Mouse (Mus musculus): Measurements from ENCODE around the gene Sept7. TPM values are rescaled to one million over a fixed set of nuclear protein-coding genes. Genes with fewer than 3 reads are reported as not detected.

The Sept7 gene
- total and polyA plus RNA-seq, 3 experiments: 66.7 to 254 (median 67.0) TPM

DNA sequence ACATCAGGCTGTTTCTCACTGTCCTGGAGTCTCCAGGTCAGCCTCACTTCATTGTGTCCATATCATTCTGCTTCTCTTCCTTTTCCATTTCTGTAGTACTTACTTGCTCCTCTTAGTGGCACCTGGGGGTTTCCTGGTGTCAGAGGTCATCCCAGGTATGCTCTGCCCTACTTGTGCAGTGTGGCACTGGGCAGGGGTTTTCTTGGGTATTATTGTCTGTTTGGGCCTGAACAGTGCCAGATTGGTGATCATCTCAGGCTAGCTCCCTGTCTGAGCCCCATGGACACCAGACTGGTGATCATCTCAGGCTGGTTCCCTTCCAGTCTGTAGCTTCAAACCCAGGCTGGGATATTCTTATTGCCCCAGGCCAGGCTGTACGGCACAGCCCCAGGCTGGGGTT is 88.2 kb downstream of the Sept7 start:
- no peak overlapping the region for H3K27ac ChIP-seq (ENCODE audit: control insufficient read depth, low read depth, low read length)
- no peak overlapping the region for H3K4me3 ChIP-seq (ENCODE audit: control insufficient read depth in 1 of 2, insufficient read depth in 1 of 2, low read depth in 2 of 2, low read length in 2 of 2)
- peaks cover 0 to 1% of the 10 kb centered on the region in 2 experiments; a peak in 2 of 4 replicates for H3K27me3 ChIP-seq (ENCODE audit: control insufficient read depth in 1 of 2, insufficient read depth in 2 of 2, low read length in 2 of 2)
- no peak for TF ChIP-seq MEF2A (IDR thresholded peaks at IDR 0.05; ENCODE audit: extremely low read depth, insufficient replicate concordance, low read depth, low read length, poor library complexity, severe bottlenecking)
- no peak for TF ChIP-seq E2F4 (IDR thresholded peaks at IDR 0.05; ENCODE audit: borderline replicate concordance, low read depth, low read length)
- TF ChIP-seq ZC3H11A (IDR thresholded peaks at IDR 0.05; ENCODE audit: low read depth, low read length): no peak
- TF ChIP-seq MYC (IDR thresholded peaks at IDR 0.05; ENCODE audit: low read depth, low read length): no peak
- no peak for TF ChIP-seq POLR2AphosphoS2 (IDR thresholded peaks at IDR 0.05; ENCODE audit: low read length)
- TF ChIP-seq POLR2AphosphoS5 (IDR thresholded peaks at IDR 0.05; ENCODE audit: borderline replicate concordance, low read depth, low read length): no peak
- TF ChIP-seq GATA1 (IDR thresholded peaks at IDR 0.05; ENCODE audit: low read depth, low read length): no peak
- no peak for TF ChIP-seq MAZ (IDR thresholded peaks at IDR 0.05; ENCODE audit: low read depth, low read length)
- TF ChIP-seq SMC3 (IDR thresholded peaks at IDR 0.05; ENCODE audit: low read depth, low read length): no peak
- TF ChIP-seq MAX (IDR thresholded peaks at IDR 0.05; ENCODE audit: low read length): no peak
- TF ChIP-seq ETS1 (IDR thresholded peaks at IDR 0.05; ENCODE audit: low read depth, low read length): no peak
- H3K9me3 ChIP-seq (replicated peaks; ENCODE audit: insufficient read depth, low read length): no peaks in the 10 kb centered on the region
- H3K4me1 ChIP-seq (ENCODE audit: control insufficient read depth in 1 of 2, insufficient read depth in 2 of 2, low read length in 2 of 2): no peaks in the 10 kb centered on the region
- no peaks in the 10 kb centered on the region for H3K79me2 ChIP-seq (ENCODE audit: control insufficient read depth, insufficient read depth, low read length, poor library complexity)
- H3K36me3 ChIP-seq (ENCODE audit: control insufficient read depth in 1 of 2, insufficient read depth in 2 of 2, low read length in 2 of 2): no peaks in the 10 kb centered on the region
- no peak for DNase-seq (ENCODE audit: low read depth, low spot score)
- no peak overlapping the region for H3K9ac ChIP-seq (ENCODE audit: control insufficient read depth, low read depth, low read length, poor library complexity, severe bottlenecking)

DNA sequence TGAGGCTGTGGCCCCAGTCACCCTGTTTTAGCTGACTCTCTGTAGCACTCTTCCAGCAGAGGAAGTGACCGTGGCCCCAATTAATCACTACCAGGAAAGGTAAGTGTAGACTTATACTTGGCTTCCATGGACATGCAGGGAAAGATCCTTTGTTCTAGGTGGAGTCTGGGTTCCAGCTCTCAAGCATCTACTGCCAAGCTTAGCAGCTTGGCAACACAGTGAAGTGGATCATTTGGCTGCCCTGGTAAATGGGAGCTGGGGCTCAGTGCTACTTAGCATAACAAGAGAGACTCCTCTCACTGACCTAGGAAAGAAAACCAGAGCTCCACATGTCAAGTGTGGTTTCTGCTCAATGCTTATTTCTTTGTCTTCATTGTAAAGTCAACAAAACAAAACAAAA is 101.5 kb downstream of the Sept7 start:
- TF ChIP-seq POLR2AphosphoS5 (IDR thresholded peaks at IDR 0.05; ENCODE audit: borderline replicate concordance, low read depth, low read length) (no peak), CHD1 (IDR thresholded peaks at IDR 0.05; ENCODE audit: low read depth, low read length) (no peak), USF2 (IDR thresholded peaks at IDR 0.05; ENCODE audit: borderline replicate concordance in 1 of 2, insufficient read depth in 1 of 2, low read depth in 1 of 2, low read length in 2 of 2) (no peak), ZNF384 (IDR thresholded peaks at IDR 0.05; ENCODE audit: low read depth, low read length) (no peak), KAT2A (conservative IDR thresholded peaks at IDR 0.05; ENCODE audit: low read depth, low read length) (no peak)
- DNase-seq (ENCODE audit: low read depth, low spot score): no peak
- H3K9me3 ChIP-seq (replicated peaks; ENCODE audit: insufficient read depth, low read length): no peaks in the 10 kb centered on the region
- H3K4me1 ChIP-seq (ENCODE audit: control insufficient read depth in 1 of 2, insufficient read depth in 2 of 2, low read length in 2 of 2): no peaks in the 10 kb centered on the region
- H3K27ac ChIP-seq (ENCODE audit: control insufficient read depth, low read depth, low read length): no peak overlapping the region
- H3K27me3 ChIP-seq (ENCODE audit: control insufficient read depth in 1 of 2, insufficient read depth in 2 of 2, low read length in 2 of 2): peaks cover 0 to 1% of the 10 kb centered on the region in 2 experiments; a peak in 2 of 4 replicates
- no peaks in the 10 kb centered on the region for H3K79me2 ChIP-seq (ENCODE audit: control insufficient read depth, insufficient read depth, low read length, poor library complexity)
- no peak overlapping the region for H3K4me3 ChIP-seq (ENCODE audit: control insufficient read depth in 1 of 2, insufficient read depth in 1 of 2, low read depth in 2 of 2, low read length in 2 of 2)
- no peak overlapping the region for H3K9ac ChIP-seq (ENCODE audit: control insufficient read depth, low read depth, low read length, poor library complexity, severe bottlenecking)
- H3K36me3 ChIP-seq (ENCODE audit: control insufficient read depth in 1 of 2, insufficient read depth in 2 of 2, low read length in 2 of 2): no peaks in the 10 kb centered on the region

All from MEL (cell line).